Mouse (Mus musculus): Measurements from ENCODE around the gene Eif4g3.
"Not testable (repeated sequence)": the region's sequence is repeated elsewhere in the genome, so short reads cannot be mapped to it uniquely, and the experiment has no call there.

The Eif4g3 gene

GRCm38 (mm10) chr4:138023403-138024100 is 30.7 kb downstream of the Eif4g3 start:
- in situ Hi-C loops (cut with MboI) = no loop called here

GRCm38 (mm10) chr4:138029168-138029567 is 36.3 kb downstream of the Eif4g3 start:
- in situ Hi-C loops (cut with MboI) = no loop called here

DNA sequence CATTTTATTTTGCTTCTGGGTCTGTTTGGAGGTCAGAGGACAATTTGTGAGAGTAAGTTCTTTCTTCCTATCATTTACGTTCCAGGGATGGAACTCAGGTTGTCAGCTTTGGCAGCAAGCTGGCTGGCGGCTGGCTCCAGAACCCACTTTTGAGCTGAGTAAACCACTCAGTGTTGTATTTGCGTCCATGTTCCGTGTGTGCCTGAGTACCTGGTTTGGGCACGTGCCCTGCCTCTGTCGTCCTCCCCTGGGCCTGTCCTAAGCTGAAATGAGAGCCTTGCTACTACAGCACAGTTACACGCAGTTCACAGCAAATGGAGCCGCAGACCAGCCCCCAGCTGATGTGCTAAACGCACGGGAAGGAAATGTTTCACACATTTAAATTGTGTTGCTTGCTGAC is 39.0 kb downstream of the Eif4g3 start:
- in situ Hi-C loops (cut with MboI) = no loop called here

DNA sequence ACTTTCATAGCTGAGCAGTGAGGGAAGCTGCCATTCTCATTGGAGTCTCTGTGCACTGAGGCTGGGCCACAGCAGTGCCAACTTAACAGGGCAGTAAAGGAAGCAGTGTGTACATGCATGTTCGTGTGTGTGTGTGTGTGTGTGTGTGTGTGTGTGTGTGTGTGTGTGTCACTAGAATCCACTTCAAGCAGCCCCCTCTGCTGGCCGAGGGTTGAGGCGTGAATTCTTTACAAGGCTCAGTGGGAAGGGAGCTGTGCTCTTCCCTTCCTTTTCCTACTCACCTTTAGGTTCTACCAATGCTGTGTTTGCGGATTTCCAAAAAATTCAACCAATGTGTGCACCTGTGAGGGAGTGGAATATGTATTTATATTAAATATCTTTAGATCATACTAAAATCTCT is 41.0 kb downstream of the Eif4g3 start:
- in situ Hi-C loops (cut with MboI) = no loop called here

DNA sequence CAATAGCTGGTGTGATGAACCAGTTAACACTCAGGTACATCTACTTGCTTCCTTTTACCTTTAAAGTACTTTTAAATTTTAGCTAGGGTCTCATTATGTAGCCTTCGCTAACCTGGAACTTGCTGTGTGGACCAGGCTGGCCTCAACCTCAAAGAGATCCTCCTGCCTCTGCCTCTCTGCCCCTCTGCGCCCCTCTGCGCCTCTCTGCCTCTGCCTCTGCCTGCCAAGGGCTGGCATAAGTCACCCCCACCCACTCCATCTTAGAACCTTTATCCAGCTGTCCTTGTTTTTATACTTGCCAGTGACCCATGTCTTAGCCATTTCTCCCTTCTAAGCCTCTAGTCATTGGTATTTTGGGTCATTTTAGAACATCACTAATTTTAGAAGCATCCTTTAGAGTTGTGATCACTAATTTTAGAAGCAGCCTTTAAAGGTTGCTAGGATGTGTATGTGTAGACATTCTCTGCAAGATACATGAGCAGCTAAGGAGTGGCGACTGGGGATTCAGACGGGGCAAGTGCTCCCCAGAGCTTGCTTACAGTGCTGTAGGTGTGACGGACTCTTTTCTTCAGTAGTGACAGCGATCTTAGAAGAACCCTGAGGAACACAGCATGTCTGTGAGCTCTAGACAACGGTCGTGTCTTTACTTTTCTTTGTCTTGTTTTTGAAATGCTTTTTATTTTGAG is 42.8 kb downstream of the Eif4g3 start:
- in situ Hi-C loops (cut with MboI) = no loop called here

DNA sequence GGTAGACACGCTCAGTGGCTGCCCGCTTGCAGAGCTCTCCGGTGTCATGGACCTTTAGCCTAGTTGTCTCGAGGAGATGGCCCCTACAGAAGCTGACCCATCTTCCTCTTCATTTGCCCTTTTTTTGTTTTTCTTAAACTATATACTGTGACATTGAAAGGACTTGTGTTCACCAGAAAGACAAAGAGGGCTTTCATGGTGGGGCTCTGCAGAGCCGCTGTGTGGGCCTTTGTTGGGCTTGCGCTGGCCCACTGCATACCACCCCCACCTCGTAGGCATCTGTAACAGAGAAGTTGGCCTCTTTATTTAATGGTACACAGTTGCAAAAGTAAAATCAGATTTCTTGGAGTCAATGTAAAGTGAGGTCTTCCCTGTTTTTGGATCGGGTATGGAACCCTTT is 44.3 kb downstream of the Eif4g3 start:
- in situ Hi-C loops (cut with MboI) = no loop called here

DNA sequence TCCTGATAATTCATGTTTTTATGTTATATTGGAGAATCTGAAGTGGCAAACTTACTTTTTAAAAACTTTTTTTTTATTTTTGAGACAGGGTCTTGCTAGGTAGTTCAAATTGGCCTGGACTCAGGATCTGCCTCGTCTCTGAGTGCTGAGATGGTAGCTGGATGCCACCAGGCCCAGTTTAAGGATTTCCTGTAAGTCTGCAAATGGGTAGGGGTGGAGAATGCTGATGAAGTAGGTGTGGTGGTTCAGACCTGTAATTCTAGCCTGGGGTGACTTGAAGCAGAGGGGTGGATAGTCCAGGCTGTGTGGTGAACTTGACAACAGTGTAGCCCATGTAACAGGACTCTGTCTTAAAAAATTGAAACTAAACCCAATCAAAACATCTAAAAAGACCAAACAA is 45.1 kb downstream of the Eif4g3 start:
- in situ Hi-C loops (cut with MboI) = no loop called here

DNA sequence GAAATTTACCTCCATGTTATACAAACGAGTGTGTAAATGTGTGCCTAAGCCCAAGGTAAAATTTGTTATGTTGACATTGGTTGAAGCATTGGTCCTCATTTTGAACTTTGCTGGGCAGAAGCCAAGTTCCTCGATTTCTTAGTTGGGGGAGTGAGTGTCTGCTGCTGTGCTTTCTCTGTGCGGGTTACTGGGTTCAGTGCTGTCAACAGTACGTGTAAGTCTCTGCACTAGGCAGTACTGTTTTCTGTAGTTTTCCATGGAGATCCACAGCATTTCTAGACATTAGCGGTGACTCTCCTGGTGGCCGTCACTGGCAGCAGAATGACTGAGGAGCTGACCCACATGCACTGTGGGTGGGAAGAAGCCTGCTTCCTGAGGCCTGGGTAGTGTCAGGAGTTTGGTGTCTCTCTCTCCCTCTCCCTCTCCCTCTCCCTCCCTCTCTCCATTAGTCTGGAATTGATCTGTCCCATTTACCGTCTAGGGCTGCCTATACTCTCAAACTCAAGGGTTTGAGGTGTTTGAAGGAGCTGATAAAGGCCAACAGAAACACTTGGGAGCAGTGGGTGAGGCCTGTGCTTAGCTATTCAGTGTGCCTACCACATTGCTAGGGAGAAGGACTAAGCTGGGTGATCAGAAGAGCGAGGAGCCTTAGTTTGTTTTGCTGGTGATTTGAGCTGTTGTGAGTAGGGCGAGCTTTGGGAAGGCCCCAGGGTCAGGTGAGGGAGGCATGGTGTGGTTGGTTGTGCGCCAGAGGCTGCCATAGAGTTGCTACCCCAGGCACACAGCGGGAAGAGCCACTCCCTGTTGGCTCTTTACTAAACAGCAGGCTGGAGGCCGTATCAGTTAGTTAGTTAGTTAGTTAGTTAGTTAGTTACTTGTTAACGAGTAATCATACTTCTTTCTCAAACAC is 45.8 kb downstream of the Eif4g3 start:
- in situ Hi-C loops (cut with MboI) = no loop called here

- in situ Hi-C loops (cut with MboI) = no loop called here
Observed at GRCm38 (mm10) chr4:138039275-138039651, 46.4 kb downstream of the Eif4g3 start.

- in situ Hi-C loops (cut with MboI) = no loop called here
Observed at GRCm38 (mm10) chr4:138040589-138040988, 47.8 kb downstream of the Eif4g3 start.

DNA sequence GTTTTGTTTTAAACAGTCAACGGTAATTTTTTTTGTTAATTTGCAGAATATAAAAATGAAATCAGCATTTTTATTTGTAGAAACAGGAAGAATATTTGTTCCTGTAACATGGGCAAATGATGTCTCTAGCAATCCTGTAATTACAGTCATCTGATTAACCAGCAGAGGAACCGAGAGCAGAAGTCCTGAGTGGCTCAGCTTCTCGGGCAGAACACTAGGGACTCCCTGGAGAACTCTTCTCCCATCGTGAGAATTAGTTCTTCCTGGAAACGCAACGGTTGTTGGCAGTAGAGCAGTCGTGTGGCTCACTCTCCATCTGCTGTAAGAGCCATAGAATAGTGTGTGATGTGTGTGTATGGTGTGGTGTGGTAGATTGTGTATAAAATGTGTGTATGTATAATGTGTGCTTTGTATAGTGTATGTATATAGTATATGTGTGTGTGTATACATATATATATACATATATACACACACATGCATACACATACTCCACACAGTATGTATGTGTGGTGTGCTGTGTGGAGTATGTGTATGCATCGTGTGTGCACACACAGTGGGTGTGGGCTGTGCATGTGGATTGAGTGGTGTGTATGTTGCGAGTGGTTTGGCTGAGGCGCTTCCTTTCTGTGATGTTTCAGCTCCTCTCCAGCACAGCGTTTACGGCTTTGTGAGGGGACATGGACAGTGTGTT is 48.9 kb downstream of the Eif4g3 start:
- in situ Hi-C loops (cut with MboI) = no loop called here

- in situ Hi-C loops (cut with MboI) = no loop called here
Observed at GRCm38 (mm10) chr4:138042257-138042589, 49.4 kb downstream of the Eif4g3 start.

DNA sequence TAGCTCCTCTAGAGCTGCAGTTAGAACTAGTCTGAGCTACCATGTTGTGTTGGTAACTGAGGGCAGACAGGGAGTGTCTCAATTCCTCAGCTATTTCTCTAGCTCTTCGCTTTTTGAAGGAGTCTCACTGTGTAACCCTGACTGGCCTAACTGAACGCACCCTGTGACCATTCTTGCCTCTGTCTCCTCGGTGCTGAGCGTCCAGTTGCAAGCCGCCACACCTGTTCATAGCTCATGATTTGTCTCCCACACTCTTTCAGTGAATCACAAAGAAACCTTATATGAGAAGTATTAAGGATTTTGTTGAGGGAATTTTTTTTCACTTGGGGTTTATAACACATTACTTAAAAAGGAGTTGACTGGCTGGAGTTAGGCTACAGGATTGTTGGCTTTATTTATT is 49.8 kb downstream of the Eif4g3 start:
- in situ Hi-C loops (cut with MboI) = no loop called here

DNA sequence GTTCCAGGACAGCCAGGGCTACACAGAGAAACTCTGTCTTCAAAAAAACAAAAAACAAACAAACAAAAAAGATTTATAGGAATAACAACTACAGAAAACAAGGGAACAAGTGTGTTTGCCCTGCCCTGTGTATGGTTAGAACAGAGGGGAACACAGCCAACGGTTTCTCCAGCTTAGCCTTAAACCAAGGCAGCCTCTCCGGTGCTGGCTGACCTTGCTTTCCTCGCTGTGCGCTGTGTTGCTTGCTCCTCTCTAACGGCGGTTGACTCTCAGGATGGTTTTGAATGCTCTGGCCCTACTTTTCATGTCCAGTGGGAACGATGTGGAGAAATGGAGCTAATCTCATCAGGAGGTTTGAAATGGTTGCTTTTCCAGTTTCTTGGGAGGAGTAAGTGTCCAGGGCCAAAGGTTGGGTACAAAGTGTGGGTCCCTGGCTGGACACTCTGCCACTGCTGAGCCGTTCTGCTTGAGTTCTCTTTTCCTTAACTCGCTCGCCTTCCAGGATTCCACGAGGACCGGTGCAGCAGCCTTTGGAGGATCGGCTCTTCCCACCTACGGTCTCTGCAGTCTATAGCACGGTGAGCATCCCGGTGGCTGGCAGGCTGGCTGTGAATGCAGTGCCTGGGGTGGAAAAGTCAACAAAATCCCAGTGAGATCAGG is 52.1 kb downstream of the Eif4g3 start:
- in situ Hi-C loops (cut with MboI) = no loop called here

- in situ Hi-C loops (cut with MboI) = no loop called here
Observed at GRCm38 (mm10) chr4:138045809-138046208, 53.0 kb downstream of the Eif4g3 start.

- in situ Hi-C loops (cut with MboI) = no loop called here
Observed at GRCm38 (mm10) chr4:138046371-138046770, 53.5 kb downstream of the Eif4g3 start.

- in situ Hi-C loops (cut with MboI) = no loop called here
Observed at GRCm38 (mm10) chr4:138049547-138049946, 56.7 kb downstream of the Eif4g3 start.

- in situ Hi-C loops (cut with MboI) = no loop called here
Observed at GRCm38 (mm10) chr4:138051488-138051887, 58.7 kb downstream of the Eif4g3 start.

GRCm38 (mm10) chr4:138056658-138057057 is 63.8 kb downstream of the Eif4g3 start:
- in situ Hi-C loops (cut with MboI) = no loop called here

GRCm38 (mm10) chr4:138057196-138057754 is 64.5 kb downstream of the Eif4g3 start:
- in situ Hi-C loops (cut with MboI) = not testable (repeated sequence)

DNA sequence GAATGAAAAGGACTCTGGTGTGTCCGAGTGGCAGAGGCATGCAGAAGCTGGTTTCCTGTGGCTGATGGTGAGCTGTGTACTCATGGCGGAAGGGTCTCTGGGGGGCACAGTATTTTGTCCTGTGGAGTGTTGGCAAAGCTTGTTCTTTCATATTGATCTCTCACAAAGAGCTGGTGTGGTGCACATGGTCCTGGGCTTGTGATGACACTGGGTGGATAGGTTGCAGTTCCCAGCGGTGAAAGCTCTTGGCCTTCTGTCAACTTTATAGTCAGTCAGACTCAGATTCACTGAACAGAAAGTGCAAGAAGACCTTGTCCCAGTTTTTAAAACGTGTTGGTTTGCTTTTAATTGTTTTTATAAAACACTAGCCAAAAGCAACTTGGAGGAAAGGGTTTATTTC is 68.3 kb downstream of the Eif4g3 start:
- in situ Hi-C loops (cut with MboI) = no loop called here
